Comparison of ENCODE assay signal across 8 mouse cellular contexts in the genomic region with DNA sequence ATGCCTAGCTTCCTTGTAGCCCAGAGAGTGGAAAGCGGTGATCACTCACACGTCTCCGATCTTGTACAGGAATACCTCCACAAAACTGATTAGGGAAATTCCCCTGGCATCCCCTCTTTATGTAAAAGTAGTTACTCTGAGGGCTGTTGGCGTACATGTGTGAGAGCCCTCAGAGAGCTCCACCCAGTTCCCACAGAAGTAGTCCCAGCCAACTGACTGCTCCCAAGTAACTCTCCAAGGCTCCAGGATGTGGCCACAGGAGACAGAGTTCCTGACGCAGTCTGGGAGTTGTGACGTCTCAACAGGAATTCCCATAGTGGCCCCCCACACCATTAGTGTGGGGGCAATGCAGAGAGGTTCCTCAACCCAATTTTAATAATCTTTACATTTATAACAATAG. TPM values are rescaled to one million over a fixed set of nuclear protein-coding genes. Genes with fewer than 3 reads are reported as not detected.
DNase-seq lines count a peak whose midpoint lies in the region; ATAC-seq lines count a peak whose summit lies in the region.

No protein-coding gene starts in this region.

- no peak overlapping the region for H3K9ac ChIP-seq in heart, embryonic 16.5 days (ENCODE audit: low read length)
- H3K9ac ChIP-seq in hindbrain, embryonic 16.5 days (ENCODE audit: low read depth, low read length): no peak overlapping the region
- peak overlapping the region; percentile 74; the same call in 1 of the 2 replicates for H3K9ac ChIP-seq in midbrain, embryonic 14.5 days (replicated peaks; ENCODE audit: low read length)

- no peaks in the 10 kb centered on the region for H3K9me3 ChIP-seq in heart, embryonic 16.5 days (replicated peaks; ENCODE audit: control insufficient read depth, low read length)
- no peaks in the 10 kb centered on the region for H3K9me3 ChIP-seq in heart, embryonic 10.5 days
- H3K9me3 ChIP-seq in embryonic facial prominence, embryonic 10.5 days: no peaks in the 10 kb centered on the region
- H3K9me3 ChIP-seq in hindbrain, embryonic 16.5 days (ENCODE audit: control insufficient read depth, low read length): no peaks in the 10 kb centered on the region
- H3K9me3 ChIP-seq in midbrain, embryonic 14.5 days (ENCODE audit: control insufficient read depth, low read length): no peaks in the 10 kb centered on the region

- no peak for DNase-seq in heart, embryonic 10.5 days (ENCODE audit: low spot score)
- DNase-seq in embryonic facial prominence, embryonic 10.5 days (ENCODE audit: low spot score): no peak
- DNase-seq in midbrain, embryonic 14.5 days: no peak
- DNase-seq in adrenal gland, postnatal 25 days: no peak
- no peak for DNase-seq in gastrocnemius, postnatal 4 days (ENCODE audit: low spot score in 2 of 2)

- no peaks in the 10 kb centered on the region for H3K36me3 ChIP-seq in heart, embryonic 16.5 days (ENCODE audit: control insufficient read depth, insufficient read depth)
- H3K36me3 ChIP-seq in heart, embryonic 10.5 days: no peaks in the 10 kb centered on the region
- 0 out of 2 replicates have a peak, but pooled peaks cover 3% of the 10 kb centered on the region for H3K36me3 ChIP-seq in embryonic facial prominence, embryonic 10.5 days (replicated peaks)
- H3K36me3 ChIP-seq in hindbrain, embryonic 16.5 days (ENCODE audit: control insufficient read depth, insufficient read depth, low read length): no peaks in the 10 kb centered on the region
- no peaks in the 10 kb centered on the region for H3K36me3 ChIP-seq in midbrain, embryonic 14.5 days (ENCODE audit: control insufficient read depth, insufficient read depth, low read length)

- H3K27ac ChIP-seq in heart, embryonic 16.5 days (ENCODE audit: low read length): no peak overlapping the region
- no peak overlapping the region for H3K27ac ChIP-seq in heart, embryonic 10.5 days
- H3K27ac ChIP-seq in embryonic facial prominence, embryonic 10.5 days (replicated peaks): no peak overlapping the region
- no peak overlapping the region for H3K27ac ChIP-seq in hindbrain, embryonic 16.5 days (ENCODE audit: low read depth, low read length)
- no peak overlapping the region for H3K27ac ChIP-seq in midbrain, embryonic 14.5 days (replicated peaks; ENCODE audit: low read depth, low read length)

- WGBS in heart, embryonic 16.5 days: 38% methylated on average over 6 of the region's 6 CpGs
- 36% methylated on average over 6 of the region's 6 CpGs for WGBS in heart, embryonic 10.5 days
- WGBS in embryonic facial prominence, embryonic 10.5 days: 40% methylated on average over 6 of the region's 6 CpGs
- 43% methylated on average over 6 of the region's 6 CpGs for WGBS in hindbrain, embryonic 16.5 days
- 42% methylated on average over 6 of the region's 6 CpGs for WGBS in midbrain, embryonic 14.5 days

- peaks cover 4% of the 10 kb centered on the region; the same call in 1 of the 2 replicates for H3K4me1 ChIP-seq in heart, embryonic 16.5 days (ENCODE audit: control insufficient read depth, insufficient read depth, low read length)
- H3K4me1 ChIP-seq in heart, embryonic 10.5 days: no peaks in the 10 kb centered on the region
- peaks cover 18% of the 10 kb centered on the region for H3K4me1 ChIP-seq in embryonic facial prominence, embryonic 10.5 days
- H3K4me1 ChIP-seq in hindbrain, embryonic 16.5 days (ENCODE audit: control insufficient read depth, insufficient read depth, low read depth, low read length): peaks cover 8% of the 10 kb centered on the region
- H3K4me1 ChIP-seq in midbrain, embryonic 14.5 days (ENCODE audit: control insufficient read depth, insufficient read depth, low read length): peaks cover 15% of the 10 kb centered on the region

- ATAC-seq in heart, embryonic 16.5 days (replicated peaks; ENCODE audit: extremely low read depth, insufficient read depth, low FRiP score): no peak
- ATAC-seq in hindbrain, embryonic 16.5 days: 0 out of 2 replicates have a peak, but pooled peaks have one; percentile 6
- ATAC-seq in midbrain, embryonic 14.5 days (ENCODE audit: low FRiP score, low TSS enrichment): no peak
- ATAC-seq in megakaryocyte progenitor cell, adult 5-6 weeks (replicated peaks; ENCODE audit: poor library complexity): no peak

- H3K27me3 ChIP-seq in heart, embryonic 16.5 days (ENCODE audit: control insufficient read depth, insufficient read depth, low read length): no peaks in the 10 kb centered on the region; the same call in none of the 2 replicates
- H3K27me3 ChIP-seq in heart, embryonic 10.5 days (ENCODE audit: insufficient read depth, poor library complexity, severe bottlenecking): no peaks in the 10 kb centered on the region
- H3K27me3 ChIP-seq in embryonic facial prominence, embryonic 10.5 days (replicated peaks; ENCODE audit: low read depth, poor library complexity, severe bottlenecking): peaks cover 18% of the 10 kb centered on the region
- no peaks in the 10 kb centered on the region for H3K27me3 ChIP-seq in hindbrain, embryonic 16.5 days (replicated peaks; ENCODE audit: control insufficient read depth, insufficient read depth, low read length)
- H3K27me3 ChIP-seq in midbrain, embryonic 14.5 days (ENCODE audit: control insufficient read depth, insufficient read depth, low read length): no peaks in the 10 kb centered on the region

- peak overlapping the region; percentile 94 for H3K4me2 ChIP-seq in heart, embryonic 16.5 days (ENCODE audit: low read depth, low read length)
- peak overlapping the region; percentile 80 for H3K4me2 ChIP-seq in hindbrain, embryonic 16.5 days (ENCODE audit: low read length)
- peak overlapping the region; percentile 84 for H3K4me2 ChIP-seq in midbrain, embryonic 14.5 days (ENCODE audit: low read length)

- peak overlapping the region; percentile 71 for H3K4me3 ChIP-seq in heart, embryonic 16.5 days (ENCODE audit: low read length)
- no peak overlapping the region; the same call in 1 of the 2 replicates for H3K4me3 ChIP-seq in heart, embryonic 10.5 days
- peak overlapping the region; percentile 85 for H3K4me3 ChIP-seq in embryonic facial prominence, embryonic 10.5 days
- peak overlapping the region; percentile 84 for H3K4me3 ChIP-seq in hindbrain, embryonic 16.5 days (ENCODE audit: low read length)
- H3K4me3 ChIP-seq in midbrain, embryonic 14.5 days (replicated peaks; ENCODE audit: low read depth, low read length): peak overlapping the region; percentile 72

RNA-seq across cellular contexts. Expression of a gene that starts 1.0 kb away (rescaled TPM):
- polyA plus RNA-seq in heart, embryonic 16.5 days (2015; fragmentation: Nextera tagmentation; extraction: Ambion mirVana): 1.6 and 2.0 TPM in 2 replicates
- polyA plus RNA-seq in heart, embryonic 10.5 days (2016; fragmentation: Nextera tagmentation; extraction: Ambion mirVana): 0.67 and 2.6 TPM in 2 replicates
- 2.3 and 2.9 TPM in 2 replicates for polyA plus RNA-seq in embryonic facial prominence, embryonic 10.5 days (2016; fragmentation: Nextera tagmentation; extraction: Ambion mirVana)
- 8.3 and 10.8 TPM in 2 replicates for polyA plus RNA-seq in hindbrain, embryonic 16.5 days (2015; fragmentation: Nextera tagmentation; extraction: Ambion mirVana)
- polyA plus RNA-seq in midbrain, embryonic 14.5 days (2014; fragmentation: Nextera tagmentation; extraction: Ambion mirVana): 8.8 and 12.3 TPM in 2 replicates
- 9.7 and 16.0 TPM in 2 replicates for total RNA-seq in adrenal gland, postnatal 25 days (2021)
- total RNA-seq in gastrocnemius, postnatal 4 days (2021): 1 to 10 TPM in 1 of 2 experiments, under 1 TPM in 1; 0.74 to 1.6 TPM
- not detected in 2 replicates for total RNA-seq in megakaryocyte progenitor cell, adult 5-6 weeks (2015)
- total RNA-seq in megakaryocyte progenitor cell, adult 5-6 weeks (2017): not detected in 2 replicates

RNA-seq across cellular contexts. Expression of a gene that starts 31.3 kb away (rescaled TPM):
- 2.1 and 2.3 TPM in 2 replicates for polyA plus RNA-seq in heart, embryonic 16.5 days (2015; fragmentation: Nextera tagmentation; extraction: Ambion mirVana)
- polyA plus RNA-seq in heart, embryonic 10.5 days (2016; fragmentation: Nextera tagmentation; extraction: Ambion mirVana): 3.3 and 6.9 TPM in 2 replicates
- polyA plus RNA-seq in embryonic facial prominence, embryonic 10.5 days (2016; fragmentation: Nextera tagmentation; extraction: Ambion mirVana): 6.4 and 8.6 TPM in 2 replicates
- polyA plus RNA-seq in hindbrain, embryonic 16.5 days (2015; fragmentation: Nextera tagmentation; extraction: Ambion mirVana): 6.2 and 6.5 TPM in 2 replicates
- polyA plus RNA-seq in midbrain, embryonic 14.5 days (2014; fragmentation: Nextera tagmentation; extraction: Ambion mirVana): 5.0 and 6.2 TPM in 2 replicates
- 37.9 and 39.0 TPM in 2 replicates for total RNA-seq in adrenal gland, postnatal 25 days (2021)
- total RNA-seq in gastrocnemius, postnatal 4 days (2021): 1 to 10 TPM; 2.5 to 2.7 TPM
- not detected in 2 replicates for total RNA-seq in megakaryocyte progenitor cell, adult 5-6 weeks (2015)
- not detected in 2 replicates for total RNA-seq in megakaryocyte progenitor cell, adult 5-6 weeks (2017)
